Mouse (Mus musculus) kidney, adult 2 months (tissue): ENCODE data around the gene Fam234a. TPM values are rescaled to one million over a fixed set of nuclear protein-coding genes. Genes with fewer than 3 reads are reported as not detected.

Source experiments
- DNase-seq: peaks from one replicate; pipeline ENCODE4 v3.0.0; 2021
- H3K27ac ChIP-seq: fragments of 200-500 bp; 2 replicates; pipeline ENCODE4 v1.5.1; 2012; ENCODE audit warnings: low read depth, low read length, control low read depth, inconsistent platforms; ENCODE audit not compliant: insufficient read depth
- H3K27me3 ChIP-seq: fragments of 200-500 bp; replicated peaks from 2 replicates; pipeline ENCODE4 v1.6.1; 2012; ENCODE audit warnings: mild to moderate bottlenecking, moderate library complexity, low read length, inconsistent platforms; ENCODE audit not compliant: control insufficient read depth, insufficient read depth
- H3K36me3 ChIP-seq: fragments of 200-500 bp; 2 replicates; pipeline ENCODE4 v1.6.1; 2012; ENCODE audit warnings: mild to moderate bottlenecking, moderate library complexity, low read length, inconsistent platforms; ENCODE audit not compliant: control insufficient read depth, insufficient read depth
- H3K4me1 ChIP-seq: fragments of 200-500 bp; 2 replicates; pipeline ENCODE4 v1.6.1; 2011; ENCODE audit warnings: low read length; ENCODE audit not compliant: control insufficient read depth, insufficient read depth
- H3K4me3 ChIP-seq: fragments of 200-500 bp; 2 replicates; pipeline ENCODE4 v1.5.1; 2011; ENCODE audit warnings: mild to moderate bottlenecking, low read depth, low read length, control low read depth; ENCODE audit not compliant: insufficient read depth
- CTCF ChIP-seq: fragments of 200-500 bp; conservative IDR thresholded peaks from 2 replicates; pipeline ENCODE4 v1.5.1; 2011; ENCODE audit warnings: low read depth, mild to moderate bottlenecking, control low read depth, low read length, moderate library complexity, mixed read lengths; ENCODE audit not compliant: insufficient read depth, insufficient read length
- POLR2A ChIP-seq: fragments of 200-500 bp; IDR thresholded peaks from one replicate; pipeline ENCODE4 v1.6.1; 2011; ENCODE audit warnings: low read depth, low read length, control low read depth
- WGBS: fragments of 180-500 bp; shearing (Covaris S2); methylation state at CpG from one replicate; pipeline ENCODE4 v1.1.7; 2018; 5-methylcytosine and 5-hydroxymethylcytosine counted together
- polyA plus RNA-seq: library from polyadenylated mRNA; depleted of rRNA; stranded (reverse); fragments of >200 nt; gene quantifications from 2 replicates; pipeline ENCODE4 v1.2.3, GENCODE M21; 2012

Fam234a gene
- polyA plus RNA-seq, 1 experiment = 112 TPM

- no peak for DNase-seq
- no peaks in the 10 kb centered on the region for H3K36me3 ChIP-seq
Measured at GRCm38 (mm10) chr17:26206392-26206791, 37.6 kb downstream of the Fam234a start.

GRCm38 (mm10) chr17:26204766-26205165 is 39.3 kb downstream of the Fam234a start:
- 38% methylated on average over 11 of the region's 11 CpGs for WGBS
- no peak for DNase-seq
- H3K36me3 ChIP-seq = no peaks in the 10 kb centered on the region
- 0 out of 2 replicates have a peak, but pooled peaks cover 7% of the 10 kb centered on the region for H3K4me1 ChIP-seq
- no peaks in the 10 kb centered on the region for H3K27me3 ChIP-seq
- TF ChIP-seq CTCF = no peak
- TF ChIP-seq POLR2A = no peak
- no peak overlapping the region for H3K4me3 ChIP-seq
- H3K27ac ChIP-seq = no peak overlapping the region

More at GRCm38 (mm10) chr17:26206392-26206791, 37.6 kb downstream of the Fam234a start:
- H3K4me3 ChIP-seq = no peak overlapping the region
- H3K27me3 ChIP-seq = no peaks in the 10 kb centered on the region
- 0 out of 2 replicates have a peak, but pooled peaks cover 7% of the 10 kb centered on the region for H3K4me1 ChIP-seq
- H3K27ac ChIP-seq = no peak overlapping the region
- WGBS = 69% methylated on average over 1 of the region's 1 CpGs
- TF ChIP-seq CTCF = no peak
- TF ChIP-seq POLR2A = no peak

GRCm38 (mm10) chr17:26203321-26203811 is 40.7 kb downstream of the Fam234a start:
- peak overlapping the region; percentile 60 for H3K4me3 ChIP-seq
- WGBS = 2% methylated on average over 30 of the region's 30 CpGs
- H3K4me1 ChIP-seq = 0 out of 2 replicates have a peak, but pooled peaks cover 7% of the 10 kb centered on the region
- H3K27me3 ChIP-seq = no peaks in the 10 kb centered on the region
- peak; percentile 43 for DNase-seq
- no peaks in the 10 kb centered on the region for H3K36me3 ChIP-seq
- TF ChIP-seq CTCF (no peak), POLR2A (no peak)
- H3K27ac ChIP-seq = no peak overlapping the region

GRCm38 (mm10) chr17:26202737-26203136 is 41.3 kb downstream of the Fam234a start, which contains the start of gene Rgs11:
TSS of gene Rgs11 (plus strand) at chr17:26202951.
- no peaks in the 10 kb centered on the region for H3K27me3 ChIP-seq
- no peak within 1 kb of the TSS for H3K27ac ChIP-seq
- TF ChIP-seq POLR2A (no peak), CTCF (no peak)
- H3K4me1 ChIP-seq = 0 out of 2 replicates have a peak, but pooled peaks cover 7% of the 10 kb centered on the region
- DNase-seq = peak; percentile 25
- peak within 1 kb of the TSS; percentile 60 for H3K4me3 ChIP-seq
- no peaks in the 10 kb centered on the region for H3K36me3 ChIP-seq
- WGBS = 5% methylated on average over 21 of the region's 22 CpGs

GRCm38 (mm10) chr17:26201998-26202397 is 42.0 kb downstream of the Fam234a start:
- 0 out of 2 replicates have a peak, but pooled peaks cover 7% of the 10 kb centered on the region for H3K4me1 ChIP-seq

GRCm38 (mm10) chr17:26200831-26201705 is 43.0 kb downstream of the Fam234a start:
- Histone ChIP-seq H3K27ac (no peak overlapping the region), H3K36me3 (no peaks in the 10 kb centered on the region), H3K27me3 (no peaks in the 10 kb centered on the region), H3K4me1 (0 out of 2 replicates have a peak, but pooled peaks cover 7% of the 10 kb centered on the region), H3K4me3 (peak overlapping the region; percentile 32; the same call in 1 of the 2 replicates)
- DNase-seq = no peak
- TF ChIP-seq POLR2A (no peak), CTCF (no peak)
- 2% methylated on average over 92 of the region's 92 CpGs for WGBS

More at GRCm38 (mm10) chr17:26201998-26202397, 42.0 kb downstream of the Fam234a start:
- Histone ChIP-seq H3K36me3 (no peaks in the 10 kb centered on the region), H3K4me3 (no peak overlapping the region), H3K27ac (no peak overlapping the region), H3K27me3 (no peaks in the 10 kb centered on the region)
- DNase-seq = peak; percentile 44
- TF ChIP-seq POLR2A = no peak
- no peak for TF ChIP-seq CTCF

- H3K27me3 ChIP-seq = no peaks in the 10 kb centered on the region
- TF ChIP-seq CTCF (no peak), POLR2A (no peak)
- H3K4me3 ChIP-seq = no peak within 1 kb of the TSS
- DNase-seq = no peak
- no peaks in the 10 kb centered on the region for H3K36me3 ChIP-seq
- H3K27ac ChIP-seq = no peak within 1 kb of the TSS
- 0 out of 2 replicates have a peak, but pooled peaks cover 7% of the 10 kb centered on the region for H3K4me1 ChIP-seq
- WGBS = 81% methylated on average over 4 of the region's 4 CpGs
Measured at GRCm38 (mm10) chr17:26198892-26199291, 45.1 kb downstream of the Fam234a start, which contains the start of gene Pdia2. TSS of gene Pdia2 (minus strand) at chr17:26199087.
